Mouse (Mus musculus) layer of hippocampus, postnatal 14 days (tissue): Measurements from ENCODE around the gene Cox4i2. TPM values are rescaled to one million over a fixed set of nuclear protein-coding genes. Genes with fewer than 3 reads are reported as not detected.

Source experiments
- DNase-seq, 2 experiments: peaks; one replicate each; pipeline ENCODE4 v3.0.0; 2021 to 2022; ENCODE audit warnings: low spot score in 2 of 2, mixed read lengths in 1 of 2
- long read RNA-seq, 2 experiments: library from polyadenylated mRNA; stranded (forward); transcript quantifications; one replicate each; pipeline ENCODE4 v2.0.0; 2021
- total RNA-seq, 2 experiments: library from RNA; stranded (reverse); gene quantifications; 2 replicates each; pipeline ENCODE4 v1.2.3; 2021

Cox4i2 gene
- 1 to 10 TPM; 2.9 to 3.6 TPM for total RNA-seq
- long read RNA-seq, experiment 1, partial matches to known transcripts: 0 of 1 reads
- long read RNA-seq, experiment 1, other reads (novel, unspliced or antisense): 0 of 1 reads
- long read RNA-seq, experiment 2, partial matches to known transcripts: 0 of 3 reads
- long read RNA-seq, experiment 2, other reads (novel, unspliced or antisense): 0 of 3 reads

GRCm38 (mm10) chr2:152753944-152754711, at the start of gene Cox4i2:
TSS of gene Cox4i2 (plus strand) at chr2:152754173.
- DNase-seq: no peak

- no peak for DNase-seq
These were observed 49.7 kb upstream of the Cox4i2 start for GRCm38 (mm10) chr2:152704256-152704605.

- no peak for DNase-seq
These were observed 49.1 kb upstream of the Cox4i2 start for GRCm38 (mm10) chr2:152704811-152705370.

- peak; percentile 71 to 79 for DNase-seq
These were observed 47.9 kb upstream of the Cox4i2 start for GRCm38 (mm10) chr2:152705993-152706571.

GRCm38 (mm10) chr2:152707186-152707585, 46.8 kb upstream of the Cox4i2 start:
- no peak for DNase-seq

- DNase-seq: peak; percentile 70 to 72
These were observed 46.3 kb upstream of the Cox4i2 start for GRCm38 (mm10) chr2:152707627-152708026.

GRCm38 (mm10) chr2:152709066-152709465, 44.9 kb upstream of the Cox4i2 start:
- no peak for DNase-seq

GRCm38 (mm10) chr2:152716241-152716772, 37.7 kb upstream of the Cox4i2 start:
- no peak for DNase-seq

- DNase-seq: no peak
These were observed 36.3 kb upstream of the Cox4i2 start for GRCm38 (mm10) chr2:152717652-152718051.

GRCm38 (mm10) chr2:152718076-152718475, 35.9 kb upstream of the Cox4i2 start:
- DNase-seq: no peak

GRCm38 (mm10) chr2:152723651-152724331, 30.2 kb upstream of the Cox4i2 start:
- DNase-seq: no peak

- DNase-seq: no peak
These were observed 29.6 kb upstream of the Cox4i2 start for GRCm38 (mm10) chr2:152724332-152724723.

GRCm38 (mm10) chr2:152725178-152725750, 28.7 kb upstream of the Cox4i2 start:
- no peak for DNase-seq

- no peak for DNase-seq
These were observed 27.8 kb upstream of the Cox4i2 start for GRCm38 (mm10) chr2:152726213-152726612.

GRCm38 (mm10) chr2:152726751-152727335, 27.1 kb upstream of the Cox4i2 start:
- no peak for DNase-seq

GRCm38 (mm10) chr2:152727795-152728510, 26.0 kb upstream of the Cox4i2 start:
- no peak for DNase-seq

- no peak for DNase-seq
These were observed 25.4 kb upstream of the Cox4i2 start for GRCm38 (mm10) chr2:152728594-152728993.

- DNase-seq: no peak
These were observed 24.8 kb upstream of the Cox4i2 start for GRCm38 (mm10) chr2:152729013-152729635.

GRCm38 (mm10) chr2:152729636-152730020, 24.3 kb upstream of the Cox4i2 start:
- no peak for DNase-seq
